Mouse (Mus musculus): ENCODE results near the gene Zdhhc5.
"Not testable (repeated sequence)": the region's sequence is repeated elsewhere in the genome, so short reads cannot be mapped to it uniquely, and the experiment has no call there.

Zdhhc5 gene

DNA sequence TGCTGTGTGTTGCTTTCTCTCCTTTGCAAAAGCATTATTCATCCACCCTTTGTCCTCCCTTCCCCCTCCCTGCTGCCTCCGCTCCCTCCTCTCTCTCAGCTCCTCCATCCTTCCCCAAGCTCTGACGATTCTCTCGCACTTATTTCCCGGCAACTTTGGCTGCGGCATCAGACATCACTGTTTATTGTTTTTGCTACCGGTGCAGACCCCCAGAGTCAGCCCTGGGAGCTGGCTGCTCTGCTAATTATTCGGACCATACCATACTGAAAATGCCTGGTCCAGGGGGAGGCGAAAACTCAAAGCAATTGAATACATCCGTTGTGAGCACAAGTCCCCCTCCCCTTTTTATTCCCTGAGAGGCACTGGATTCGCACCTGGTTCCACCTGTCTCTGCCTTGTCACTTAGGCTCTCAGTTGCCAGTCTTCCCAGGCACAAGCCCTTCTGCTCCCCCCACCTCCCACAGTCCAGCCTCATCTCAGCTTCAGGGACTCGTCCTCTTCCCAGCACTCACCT lies 19.4 kb upstream of the Zdhhc5 start:
- no peak for DNase-seq

DNA sequence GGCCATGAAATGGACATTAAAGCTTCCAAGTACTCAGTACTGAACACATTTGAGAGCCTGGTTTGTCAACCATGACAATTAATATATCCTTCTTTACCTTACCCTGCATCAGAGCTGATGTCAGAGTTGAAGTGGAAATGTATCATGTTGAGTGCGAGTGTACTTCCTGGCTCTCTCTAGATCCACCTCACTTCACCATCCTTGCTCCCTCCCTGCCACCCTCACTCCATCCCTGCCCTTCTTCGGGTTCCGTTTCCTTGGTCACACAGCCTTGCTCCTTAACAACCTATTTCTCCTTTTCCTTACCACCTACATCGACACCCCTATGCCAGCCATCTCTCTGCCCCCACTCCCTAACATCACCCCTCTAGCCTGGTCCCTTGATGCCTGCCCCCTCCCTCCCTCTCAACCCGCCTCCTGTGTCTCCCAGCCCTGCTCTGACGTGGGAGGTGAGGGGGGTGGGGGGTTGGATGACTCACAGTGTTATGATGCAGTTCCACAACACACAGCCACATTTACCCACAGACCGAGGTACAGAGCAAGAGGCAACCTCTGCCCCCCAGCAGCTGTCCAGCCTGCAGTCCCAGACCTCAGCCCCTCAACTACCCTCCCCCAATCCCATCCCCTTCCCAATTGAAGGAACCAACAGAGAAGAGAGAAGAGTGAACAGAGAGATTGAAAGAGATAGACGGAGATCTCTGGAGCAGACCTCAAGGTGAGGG lies 18.8 kb upstream of the Zdhhc5 start, which contains the start of gene Ypel4:
Gene Ypel4, plus strand, starts transcription at position 480 of the 722 bp plus-strand sequence.
- peak; percentile 45 for DNase-seq

DNA sequence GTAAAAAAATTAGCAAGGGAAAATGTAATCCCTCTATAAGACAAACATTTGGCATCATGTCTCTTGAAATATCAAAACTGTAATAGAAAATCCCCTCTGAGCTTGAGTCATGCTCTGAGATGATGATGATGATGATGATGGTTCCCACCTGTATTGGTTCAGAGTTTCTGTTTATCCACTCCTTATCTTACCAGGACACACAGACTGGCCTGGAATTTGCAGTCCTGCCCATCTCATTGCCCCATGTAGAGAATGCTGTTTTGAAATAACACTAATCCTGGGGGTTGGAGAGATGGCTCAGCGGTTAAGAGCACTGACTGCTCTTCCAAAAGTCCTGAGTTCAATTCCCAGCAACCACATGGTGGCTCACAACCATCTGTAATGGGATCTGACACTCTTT lies 17.4 kb upstream of the Zdhhc5 start:
- DNase-seq: no peak

DNA sequence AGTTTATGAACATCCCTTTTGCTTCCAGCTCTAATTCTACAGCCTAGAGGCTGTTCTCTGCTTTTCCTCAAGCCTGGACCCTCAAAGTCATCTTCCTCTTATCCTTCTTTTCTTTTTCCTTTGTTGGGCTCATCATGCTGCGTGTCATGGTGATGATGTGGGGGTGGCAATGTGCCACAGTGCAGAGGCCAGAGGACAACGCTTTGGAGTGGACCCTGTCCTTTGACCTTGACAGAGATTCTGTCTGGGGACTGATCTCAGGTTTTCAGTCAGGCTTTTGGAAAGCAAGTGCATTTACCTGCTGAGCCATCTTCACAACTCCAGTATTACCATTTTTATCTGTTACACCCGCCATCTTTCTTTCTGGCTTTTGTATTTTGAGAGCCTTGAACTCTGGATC lies 16.2 kb upstream of the Zdhhc5 start:
- DNase-seq: no peak

DNA sequence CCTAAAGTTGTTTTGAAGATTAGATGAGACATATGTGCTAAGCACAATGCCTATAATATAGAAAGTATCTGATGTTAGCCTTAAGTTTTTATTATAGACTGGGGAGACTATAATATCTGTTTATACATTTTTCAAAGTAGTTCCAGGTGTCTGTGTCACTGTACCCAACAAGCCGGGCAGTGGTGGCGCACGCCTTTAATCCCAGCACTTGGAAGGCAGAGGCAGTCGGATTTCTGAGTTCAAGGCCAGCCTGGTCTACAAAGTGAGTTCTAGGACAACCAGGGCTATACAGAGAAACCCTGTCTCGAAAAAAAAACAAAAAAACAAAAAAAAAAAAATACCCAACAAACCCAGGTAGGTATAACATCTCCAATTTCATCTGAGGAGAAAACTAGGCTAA lies 13.2 kb upstream of the Zdhhc5 start:
- not testable (repeated sequence) for DNase-seq

DNA sequence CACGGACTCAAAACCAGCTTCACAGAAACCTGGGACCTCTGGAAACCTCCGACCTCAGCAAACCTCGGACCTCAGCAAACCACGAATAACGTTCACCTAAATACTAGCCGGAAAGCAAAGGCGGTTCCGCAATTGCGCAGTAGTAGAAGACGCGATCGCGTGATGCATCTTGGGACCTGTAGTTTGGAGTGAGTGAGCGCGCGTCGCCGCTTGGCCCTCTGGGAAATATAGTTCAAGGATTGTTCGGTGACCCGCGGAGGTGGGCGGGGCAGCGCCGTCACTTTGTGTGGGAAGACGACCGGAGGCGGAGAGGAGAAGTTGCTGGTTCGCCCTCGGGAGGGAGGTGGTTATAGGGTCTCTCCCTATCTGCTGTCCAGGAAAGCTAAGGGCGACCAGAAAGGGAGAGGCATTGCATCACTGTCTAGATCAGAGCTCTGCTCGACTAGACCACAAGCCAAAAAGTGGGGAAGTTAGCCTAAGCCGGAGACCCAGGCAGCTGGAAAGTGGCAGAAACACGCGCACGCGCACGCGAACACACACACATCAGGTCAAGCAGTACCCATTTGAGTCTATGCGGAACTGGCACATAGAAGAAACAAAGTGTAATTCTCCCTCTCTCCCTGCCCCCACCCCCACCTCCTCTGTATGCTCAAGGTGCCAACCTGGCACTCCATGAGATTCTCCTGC lies 12.3 kb upstream of the Zdhhc5 start, which contains the start of gene Clp1:
Gene Clp1, minus strand, starts transcription at position 179 of the 687 bp plus-strand sequence.
- DNase-seq: peak; percentile 95

DNA sequence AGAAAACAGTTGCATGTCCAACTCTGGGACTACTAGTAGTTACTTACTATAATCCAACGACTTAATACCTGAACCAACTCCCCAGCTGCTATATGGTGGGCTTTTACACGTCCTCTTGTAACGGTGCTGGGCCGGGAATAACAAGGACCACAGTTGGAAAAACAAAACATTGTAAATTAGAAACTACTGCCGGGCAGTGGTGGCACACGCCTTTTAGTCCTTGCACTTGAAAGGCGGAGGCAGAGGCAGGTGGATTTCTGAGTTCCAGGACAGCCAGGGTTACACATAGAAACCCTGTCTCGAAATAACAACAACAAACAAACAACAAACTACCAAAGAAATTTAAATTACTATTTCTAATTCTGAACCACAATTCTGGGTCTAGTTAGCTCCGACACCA lies 11.7 kb upstream of the Zdhhc5 start:
- no peak for DNase-seq

DNA sequence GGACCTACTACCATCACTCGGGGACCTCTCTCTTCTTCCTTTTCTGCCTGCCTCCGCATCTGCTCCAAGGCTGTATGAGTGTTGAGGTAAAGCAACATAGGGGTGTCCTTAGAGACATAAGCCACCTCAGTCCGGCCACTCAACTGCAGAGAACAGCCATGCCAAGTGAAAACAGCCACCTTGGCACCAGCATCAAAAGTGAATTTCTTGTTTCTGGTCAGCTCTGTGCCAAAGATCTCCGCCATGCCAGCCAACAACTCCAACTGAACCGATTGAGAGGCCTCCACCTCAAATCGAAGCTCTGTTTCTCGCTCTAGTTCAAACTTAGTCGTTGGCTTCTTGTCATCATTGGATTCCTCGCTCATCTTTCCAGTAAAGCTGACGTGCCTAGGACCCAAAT lies 10.8 kb upstream of the Zdhhc5 start:
- no peak for DNase-seq

DNA sequence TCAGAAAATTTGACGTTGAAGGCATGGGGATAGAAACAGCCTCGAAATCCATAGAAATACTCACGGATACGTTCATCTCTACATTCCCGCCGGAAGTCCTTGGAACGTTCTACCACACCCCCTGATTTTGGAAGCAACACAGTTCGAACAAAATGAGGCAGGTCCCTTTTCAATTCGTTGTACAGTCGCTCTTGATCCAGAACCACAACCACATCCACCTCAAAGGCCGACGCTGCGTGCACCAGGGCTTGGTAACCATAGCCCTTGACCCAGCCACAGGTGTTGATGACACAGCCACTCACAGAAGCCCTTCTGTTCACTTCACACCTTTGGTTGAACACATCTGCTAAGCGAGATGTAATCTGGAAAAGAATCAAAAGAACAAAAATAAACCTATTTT lies 8.9 kb upstream of the Zdhhc5 start:
- DNase-seq: no peak

DNA sequence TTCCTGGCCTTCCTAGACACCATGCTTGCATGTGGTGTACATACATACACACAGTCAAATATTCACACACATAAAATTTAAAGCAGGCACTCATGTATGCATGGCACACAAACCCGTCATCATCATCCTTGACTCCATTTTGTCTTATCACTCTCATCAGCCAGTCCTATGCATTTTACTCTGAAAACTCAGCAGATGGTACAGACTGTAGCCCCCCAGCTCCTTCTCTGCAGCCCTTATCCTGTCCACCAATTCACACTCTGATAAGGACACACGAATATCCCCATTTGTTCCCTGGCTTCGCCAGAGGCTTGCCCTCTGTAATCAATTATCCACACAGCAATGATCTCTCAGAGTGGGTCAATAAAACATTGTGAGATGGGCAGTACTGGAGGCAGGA lies 6.2 kb upstream of the Zdhhc5 start:
- DNase-seq: no peak

DNA sequence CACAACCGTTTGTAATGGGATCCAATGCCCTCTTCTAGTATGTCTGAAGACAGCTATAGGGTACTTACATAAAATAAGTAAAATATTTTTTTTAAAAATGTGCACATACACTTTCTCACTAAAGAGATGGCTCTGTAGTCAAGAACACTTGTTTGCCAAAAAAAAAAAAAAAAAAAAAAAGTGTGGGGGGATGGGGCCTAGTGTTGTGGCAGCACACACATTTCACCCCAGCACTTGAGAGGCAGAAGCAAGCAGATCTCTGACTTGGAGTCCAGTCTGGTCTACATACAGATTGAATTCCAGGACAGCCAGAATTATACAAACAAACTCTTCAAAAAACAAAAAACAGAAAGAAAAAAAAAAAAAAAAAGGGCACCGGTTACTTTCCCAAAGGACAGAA lies 5.7 kb upstream of the Zdhhc5 start:
- DNase-seq: no peak

DNA sequence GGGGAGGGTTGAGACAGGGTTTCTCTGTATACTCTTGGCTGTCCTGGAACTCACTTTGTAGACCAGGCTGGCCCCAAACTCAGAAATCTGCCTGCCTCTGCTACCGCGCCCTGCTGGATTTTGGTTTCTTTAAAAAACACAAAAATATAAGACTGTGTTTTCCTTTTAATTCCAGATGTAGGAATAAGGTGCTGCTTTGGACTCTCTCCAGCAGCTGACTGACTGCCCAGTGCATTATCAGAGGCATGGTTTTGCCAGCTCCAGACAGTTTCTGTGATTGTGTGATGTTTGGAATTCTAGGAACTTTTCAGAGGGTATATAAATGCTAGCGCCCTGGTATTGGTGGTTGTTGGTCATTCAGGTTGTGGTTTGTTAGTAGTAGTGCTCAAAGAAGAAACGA lies 2.4 kb upstream of the Zdhhc5 start:
- no peak for DNase-seq

DNA sequence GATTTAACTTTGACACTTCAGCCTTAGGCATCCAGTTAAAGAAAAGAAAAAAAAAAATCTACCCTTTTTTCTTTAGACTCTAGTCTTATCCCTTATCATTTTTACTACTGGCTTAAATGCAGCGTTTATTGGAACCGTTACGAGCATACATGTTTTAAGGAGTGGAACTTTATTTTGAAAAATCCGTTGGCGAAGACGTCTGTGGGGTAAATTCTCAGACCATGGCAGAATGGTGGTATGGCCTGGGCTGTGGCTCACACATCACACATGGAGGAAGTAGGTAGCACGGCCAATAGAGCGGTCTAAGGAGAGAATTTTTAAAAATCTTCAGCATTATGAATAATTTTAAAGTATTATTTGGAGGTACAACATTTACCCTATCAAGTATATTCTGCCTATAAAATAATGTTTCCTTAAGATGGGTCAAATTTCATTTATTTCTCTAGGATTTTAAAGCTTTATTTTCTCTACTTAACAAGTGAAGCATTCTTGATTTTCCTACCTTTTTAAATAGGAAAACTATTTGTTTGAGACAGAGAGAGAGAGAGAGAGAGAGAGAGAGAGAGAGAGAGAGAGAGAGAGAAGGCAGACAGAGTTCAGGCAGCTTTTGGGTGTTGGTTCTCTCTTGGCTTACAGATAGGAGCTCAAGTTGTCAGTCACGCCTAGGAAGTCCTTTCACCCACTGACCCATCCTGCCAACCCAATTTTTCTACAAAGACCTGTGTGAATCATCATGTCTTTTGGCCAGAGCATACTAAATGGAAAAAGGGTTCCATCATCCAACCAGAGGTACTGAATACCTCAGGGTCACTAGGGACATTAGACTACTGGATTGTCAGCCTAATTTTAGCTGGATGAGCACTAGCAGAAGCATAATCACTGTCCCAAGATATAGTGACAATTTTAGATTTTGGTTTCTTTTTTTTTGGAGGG lies 1.7 kb upstream of the Zdhhc5 start:
- no peak for DNase-seq

DNA sequence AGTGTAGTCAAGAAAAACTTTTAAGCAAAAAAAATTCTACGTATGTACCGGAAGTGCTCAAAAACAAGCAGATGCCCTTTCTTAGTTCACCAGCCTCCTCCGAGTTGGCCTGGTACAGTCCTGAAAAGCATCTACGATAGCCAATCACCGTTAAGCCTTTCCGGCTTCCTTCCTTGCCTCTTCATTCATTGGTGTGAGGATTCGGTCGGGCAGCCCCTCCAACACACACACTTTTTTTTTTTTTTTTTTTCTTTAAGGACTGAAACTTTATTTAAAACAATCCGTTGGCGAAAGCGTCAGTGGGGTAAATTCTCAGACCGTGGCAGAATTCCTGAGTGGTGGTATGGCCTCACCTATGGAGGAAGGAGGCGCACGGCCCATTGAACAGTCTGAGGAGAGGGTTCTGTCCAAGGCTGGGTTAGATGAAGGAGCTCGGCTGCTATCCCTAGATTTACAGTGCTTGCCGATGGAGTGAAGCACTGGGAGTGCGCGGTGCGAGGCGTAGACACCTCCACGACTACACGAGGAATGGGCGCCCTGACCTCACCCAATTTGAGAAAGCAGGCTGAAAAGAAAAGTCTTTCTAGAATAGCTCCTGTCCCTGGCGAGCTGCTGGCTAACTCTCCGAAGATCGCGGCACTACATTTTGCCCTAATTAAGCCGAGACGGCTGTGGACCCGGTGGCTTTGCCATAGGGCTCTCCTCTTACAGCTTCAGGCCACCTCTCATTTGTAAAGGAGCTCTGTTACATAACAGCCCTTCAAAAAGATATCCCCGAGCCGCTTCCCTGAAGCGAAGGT lies 782 bp upstream of the Zdhhc5 start:
- DNase-seq: peak; percentile 61

DNA sequence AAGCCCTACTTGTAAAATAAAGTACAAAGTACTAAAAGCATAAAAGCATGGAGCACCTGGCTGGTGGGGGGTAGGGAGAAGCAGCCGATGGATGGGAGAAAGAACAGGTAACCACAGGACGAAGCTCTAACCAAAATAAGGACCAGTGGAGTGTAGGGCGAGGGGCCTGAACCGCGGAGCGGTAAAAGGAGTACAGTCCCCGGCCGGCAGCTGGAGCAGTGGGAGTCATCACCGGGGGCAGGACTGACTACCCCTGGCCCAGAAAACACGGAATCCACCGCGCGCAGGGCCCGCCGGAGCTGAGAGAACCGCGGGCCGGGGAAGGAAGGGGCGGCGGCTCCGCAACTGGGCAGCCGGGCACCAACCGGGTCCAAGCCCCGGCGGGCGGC lies 564 bp downstream of the Zdhhc5 start:
- DNase-seq: no peak

DNA sequence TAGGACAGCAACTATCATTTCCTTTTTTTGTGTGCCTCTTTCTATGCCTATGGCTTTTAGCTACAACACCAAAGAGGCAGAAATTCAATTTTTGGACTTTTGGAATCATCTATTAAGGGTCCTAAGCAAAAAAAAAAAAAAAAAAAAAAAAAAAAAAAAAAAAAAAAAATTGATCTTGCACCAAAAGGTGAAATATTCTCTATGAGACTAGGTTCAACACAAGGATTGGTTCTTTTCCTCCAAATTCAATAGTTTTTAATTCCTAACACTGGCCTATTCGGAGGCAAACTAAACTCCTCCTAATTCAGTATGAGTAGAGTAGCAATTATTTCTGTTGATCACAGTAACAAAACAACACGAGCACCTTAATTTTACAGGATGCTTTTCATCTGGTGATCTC lies 3.1 kb downstream of the Zdhhc5 start:
- DNase-seq: no peak

DNA sequence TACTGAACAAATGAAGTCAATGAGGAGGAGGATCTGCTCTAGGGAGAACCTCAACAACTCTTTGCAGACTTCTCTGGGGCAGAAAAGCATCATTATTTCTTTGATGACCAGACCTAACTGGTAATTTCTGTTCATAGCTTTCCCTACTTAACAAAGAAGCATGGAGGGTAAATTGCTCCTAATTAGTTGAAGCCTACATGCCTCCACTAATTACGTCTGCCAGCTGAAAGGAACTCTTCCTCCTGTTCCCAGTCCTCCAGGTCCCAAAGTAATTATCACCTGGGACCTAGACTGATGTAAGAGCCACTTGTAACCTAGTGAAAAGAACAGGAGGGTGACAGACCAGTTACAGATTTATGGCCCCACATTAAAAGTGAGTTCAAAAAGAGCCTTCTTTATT lies 7.5 kb downstream of the Zdhhc5 start:
- DNase-seq: no peak

DNA sequence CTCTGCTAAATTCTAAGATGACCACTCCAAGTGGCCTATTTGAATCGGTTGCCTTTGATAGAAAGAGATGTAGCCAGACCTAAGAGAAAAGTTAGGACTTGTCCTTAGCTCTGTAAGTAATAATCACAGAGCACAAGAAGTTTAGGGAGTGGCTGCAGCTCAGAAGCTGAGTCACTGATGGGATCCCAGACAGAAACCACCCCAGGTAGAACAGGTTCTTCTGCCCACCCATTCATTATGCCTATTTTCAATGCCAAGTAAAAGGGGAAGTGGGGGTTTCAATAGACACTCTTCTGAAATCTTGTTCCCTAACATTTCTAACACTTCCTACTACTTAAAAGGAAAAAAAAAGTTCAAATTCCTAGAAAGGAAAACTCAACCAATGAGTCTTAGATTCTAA lies 9.7 kb downstream of the Zdhhc5 start:
- no peak for DNase-seq

DNA sequence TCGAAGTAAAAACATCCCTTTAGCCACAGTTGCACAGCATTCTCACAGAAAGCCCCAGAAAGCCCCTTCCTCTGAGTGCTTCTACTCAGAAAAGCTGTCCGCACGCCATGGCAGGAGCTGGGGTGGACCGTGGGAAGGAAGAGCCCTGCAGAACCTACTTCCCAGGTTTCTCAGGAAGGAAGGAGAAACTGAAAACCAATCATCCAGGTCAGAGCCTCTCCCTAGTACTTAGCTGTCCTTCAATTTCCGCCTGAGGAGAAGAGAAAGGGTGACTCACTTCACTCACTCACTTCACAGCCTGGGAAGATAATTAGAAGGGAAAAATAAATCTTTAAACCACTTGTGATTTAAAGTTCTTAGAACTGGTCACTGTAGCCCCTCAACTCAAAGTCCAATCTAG lies 10.7 kb downstream of the Zdhhc5 start:
- DNase-seq: no peak

DNA sequence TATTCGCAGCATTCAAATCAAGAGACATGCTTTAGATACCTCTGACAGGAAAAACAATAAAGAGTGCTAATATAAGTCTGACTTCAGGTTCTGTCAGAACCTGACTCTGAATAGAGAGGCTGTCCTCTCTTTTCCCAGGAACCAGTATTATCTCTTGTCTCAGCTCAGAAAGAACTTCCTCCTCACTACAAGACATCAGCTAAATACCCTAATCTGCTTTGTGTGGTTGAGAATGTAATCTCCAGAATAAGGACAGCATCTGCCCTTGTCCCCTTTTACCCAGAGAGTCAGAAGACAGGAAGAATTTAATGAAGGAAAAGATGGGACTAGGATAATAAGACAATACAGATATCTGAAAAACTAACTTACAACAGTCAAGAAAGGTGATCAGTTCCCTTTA lies 11.5 kb downstream of the Zdhhc5 start:
- DNase-seq: no peak

DNA sequence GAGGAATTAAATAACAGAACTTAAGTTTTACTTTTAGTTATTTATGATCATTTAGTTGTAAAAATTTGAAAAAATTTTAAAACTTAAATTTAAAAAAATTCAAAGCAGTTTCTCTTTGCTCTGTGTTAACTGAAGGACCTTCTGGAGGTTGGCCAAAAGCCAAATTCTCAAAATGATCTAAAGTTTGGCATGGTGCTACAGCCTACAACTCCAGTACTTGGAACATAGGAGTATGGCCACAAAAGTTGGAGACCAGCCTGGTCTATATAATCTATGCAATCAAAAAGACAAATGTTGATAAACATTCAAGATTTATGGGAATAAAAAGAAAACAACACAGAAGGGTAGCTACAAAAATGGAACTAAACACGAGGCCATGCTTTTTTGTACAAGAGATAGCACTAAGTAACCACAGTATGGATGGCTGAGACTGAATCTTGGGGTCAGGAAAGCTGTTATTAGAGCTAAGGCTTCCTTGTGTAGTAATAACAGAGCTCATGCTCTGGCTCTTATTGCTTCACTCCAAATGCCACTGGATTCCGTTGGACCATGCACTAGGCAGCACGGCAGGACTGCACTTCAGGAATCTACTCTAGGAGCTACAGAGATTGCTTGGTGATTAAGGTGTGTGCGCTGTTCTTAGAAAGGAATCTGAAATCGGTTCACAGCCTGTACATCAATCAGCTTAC lies 19.8 kb downstream of the Zdhhc5 start:
- DNase-seq: no peak

DNA sequence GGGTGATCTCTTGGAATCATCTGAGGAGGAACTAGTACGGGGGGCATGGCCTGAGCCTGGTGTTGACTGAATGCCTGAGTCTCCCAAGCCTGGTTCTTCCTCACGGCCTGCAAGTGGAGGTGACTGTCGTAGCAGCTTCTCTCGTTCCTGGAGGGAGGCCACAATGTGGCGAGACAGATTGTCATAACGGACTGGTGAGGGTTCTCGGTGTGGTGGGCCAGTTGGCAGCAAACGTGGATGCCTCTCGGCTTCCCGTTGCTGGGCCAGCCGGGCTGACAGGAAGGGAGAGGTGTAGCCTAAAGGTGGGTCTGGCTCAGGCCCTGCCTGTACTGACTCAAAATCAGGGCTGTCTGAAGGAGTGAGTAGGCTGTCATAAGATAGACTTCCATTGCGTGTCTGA lies 24.9 kb downstream of the Zdhhc5 start:
- DNase-seq: no peak

Data from lung, postnatal 14 days (tissue).